Mouse (Mus musculus): Measurements from ENCODE around the gene Phf21a. TPM values are rescaled to one million over a fixed set of nuclear protein-coding genes. Genes with fewer than 3 reads are reported as not detected.

Phf21a gene
- polyA plus RNA-seq, 2 experiments, result 1.8 to 4.7 TPM

DNA sequence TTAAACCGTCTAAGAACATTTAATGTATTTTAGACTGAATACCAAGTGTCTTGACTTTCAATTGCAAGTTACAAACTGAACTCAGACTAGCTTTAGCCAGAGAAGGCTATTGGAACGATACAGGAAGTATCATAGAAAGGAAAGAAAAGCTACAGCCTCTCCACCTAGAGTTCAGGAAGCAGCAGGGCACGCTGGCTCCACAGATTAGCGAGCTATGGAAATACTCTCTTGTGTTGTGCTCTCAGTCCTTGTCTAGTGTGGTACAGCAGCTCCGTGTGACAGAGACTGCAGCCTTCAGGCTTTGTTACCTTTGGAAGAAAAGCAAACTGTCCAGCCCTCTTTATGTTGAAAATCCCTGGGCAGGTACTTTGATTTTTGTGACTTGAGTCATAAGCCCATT lies 176.3 kb downstream of the Phf21a start:
- no peak for DNase-seq (ENCODE audit: low read depth in 3 of 3, low spot score in 3 of 3)
- Histone ChIP-seq H3K4me2 (ENCODE audit: low read depth) (no peak overlapping the region), H3K4me3 (ENCODE audit: insufficient read depth in 1 of 2, low read depth in 2 of 2, low read length in 2 of 2) (no peak overlapping the region), H3K9ac (replicated peaks) (no peak overlapping the region), H3K9me3 (ENCODE audit: control insufficient read depth, low read length) (no peaks in the 10 kb centered on the region), H3K36me3 (replicated peaks; ENCODE audit: control insufficient read depth, insufficient read depth, low read depth) (no peaks in the 10 kb centered on the region), H3K4me1 (replicated peaks; ENCODE audit: control insufficient read depth in 2 of 2, insufficient read depth in 2 of 2, low read length in 1 of 2) (no peaks in the 10 kb centered on the region; a peak in 1 of 4 replicates), H3K27me3 (ENCODE audit: control insufficient read depth, insufficient read depth, low read length) (no peaks in the 10 kb centered on the region), H3K27ac (no peak overlapping the region)
- 25% methylated on average over 5 of the region's 5 CpGs for WGBS (ENCODE audit: insufficient replicate concordance)
- TF ChIP-seq CTCF (IDR thresholded peaks at IDR 0.05; ENCODE audit: low read depth) (no peak), EP300 (IDR thresholded peaks at IDR 0.05; ENCODE audit: low read depth) (no peak)
- ATAC-seq (ENCODE audit: insufficient read depth), result no peak

DNA sequence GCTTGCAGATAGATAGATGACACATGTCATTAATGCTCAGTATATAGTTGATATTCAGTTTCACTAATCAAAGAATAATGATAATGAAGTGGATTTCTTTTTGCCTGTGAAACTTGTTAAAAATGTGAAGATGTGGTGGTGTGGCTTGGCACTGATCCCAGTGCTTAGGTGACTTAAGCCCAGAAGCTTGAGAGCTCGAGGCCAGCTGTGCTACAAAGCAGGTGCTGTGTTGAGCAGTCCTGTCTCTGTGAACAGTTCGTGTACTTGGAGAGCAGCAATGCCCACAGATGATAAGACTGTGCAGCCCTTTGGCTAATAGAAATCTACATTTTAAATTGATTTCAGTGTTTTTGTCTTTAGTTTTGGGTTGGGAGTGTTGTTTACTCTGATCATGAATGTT lies 179.6 kb downstream of the Phf21a start:
- WGBS (ENCODE audit: insufficient replicate concordance), result 24% methylated on average over 2 of the region's 2 CpGs
- H3K27me3 ChIP-seq (ENCODE audit: control insufficient read depth, insufficient read depth, low read length), result no peaks in the 10 kb centered on the region
- H3K9me3 ChIP-seq (ENCODE audit: control insufficient read depth, low read length), result no peaks in the 10 kb centered on the region
- TF ChIP-seq CTCF (IDR thresholded peaks at IDR 0.05; ENCODE audit: low read depth), result no peak
- TF ChIP-seq EP300 (IDR thresholded peaks at IDR 0.05; ENCODE audit: low read depth), result no peak
- H3K27ac ChIP-seq, result no peak overlapping the region
- ATAC-seq (ENCODE audit: insufficient read depth), result no peak
- no peak for DNase-seq (ENCODE audit: low read depth in 3 of 3, low spot score in 3 of 3)
- H3K36me3 ChIP-seq (replicated peaks; ENCODE audit: control insufficient read depth, insufficient read depth, low read depth), result no peaks in the 10 kb centered on the region
- no peaks in the 10 kb centered on the region for H3K4me1 ChIP-seq (replicated peaks; ENCODE audit: control insufficient read depth in 2 of 2, insufficient read depth in 2 of 2, low read length in 1 of 2)
- H3K9ac ChIP-seq (replicated peaks), result no peak overlapping the region
- H3K4me3 ChIP-seq (ENCODE audit: insufficient read depth in 1 of 2, low read depth in 2 of 2, low read length in 2 of 2), result no peak overlapping the region
- no peak overlapping the region for H3K4me2 ChIP-seq (ENCODE audit: low read depth)

DNA sequence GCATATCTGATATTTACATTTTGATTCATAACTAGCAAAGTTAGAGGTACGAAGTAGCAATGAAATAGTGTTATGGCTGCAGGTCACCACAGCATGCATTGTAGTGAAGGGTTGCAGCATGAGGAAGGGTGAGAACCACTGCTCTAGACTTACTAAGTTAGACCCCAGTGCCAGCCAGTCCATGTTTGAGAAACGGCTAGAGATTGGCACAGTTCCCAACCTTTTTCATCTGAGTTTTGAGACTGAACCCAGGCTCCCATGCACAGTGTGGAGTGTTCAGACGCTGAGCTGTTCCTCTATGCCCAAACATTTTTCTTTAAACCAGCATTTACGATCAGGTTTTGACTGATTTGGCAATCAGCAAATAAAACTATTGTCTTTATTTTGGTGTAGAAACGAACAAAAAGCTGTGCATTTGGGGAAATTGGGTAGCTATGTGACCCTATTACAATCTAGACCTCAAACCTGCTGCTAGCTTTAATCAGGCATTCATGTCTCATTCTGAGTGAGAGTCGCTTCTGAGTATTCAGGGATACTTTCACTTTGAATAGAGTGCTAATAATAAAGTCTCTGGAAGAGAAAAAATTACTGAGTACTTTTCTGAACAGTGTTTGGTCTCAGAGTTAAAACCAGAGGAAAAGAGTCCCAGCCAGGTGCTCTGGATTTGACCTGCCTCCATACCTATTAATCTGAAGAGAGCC lies 180.3 kb downstream of the Phf21a start:
- H3K27me3 ChIP-seq (ENCODE audit: control insufficient read depth, insufficient read depth, low read length), result no peaks in the 10 kb centered on the region
- no peaks in the 10 kb centered on the region for H3K4me1 ChIP-seq (replicated peaks; ENCODE audit: control insufficient read depth in 2 of 2, insufficient read depth in 2 of 2, low read length in 1 of 2)
- ATAC-seq (ENCODE audit: insufficient read depth) (no peak), DNase-seq (ENCODE audit: low read depth in 3 of 3, low spot score in 3 of 3) (no peak)
- WGBS (ENCODE audit: insufficient replicate concordance), result 58% methylated on average over 6 of the region's 6 CpGs
- no peak for TF ChIP-seq EP300 (IDR thresholded peaks at IDR 0.05; ENCODE audit: low read depth)
- no peak for TF ChIP-seq CTCF (IDR thresholded peaks at IDR 0.05; ENCODE audit: low read depth)
- no peak overlapping the region for H3K9ac ChIP-seq (replicated peaks)
- H3K27ac ChIP-seq, result no peak overlapping the region
- no peak overlapping the region for H3K4me2 ChIP-seq (ENCODE audit: low read depth)
- H3K4me3 ChIP-seq (ENCODE audit: insufficient read depth in 1 of 2, low read depth in 2 of 2, low read length in 2 of 2), result no peak overlapping the region
- H3K36me3 ChIP-seq (replicated peaks; ENCODE audit: control insufficient read depth, insufficient read depth, low read depth), result no peaks in the 10 kb centered on the region
- H3K9me3 ChIP-seq (ENCODE audit: control insufficient read depth, low read length), result no peaks in the 10 kb centered on the region

DNA sequence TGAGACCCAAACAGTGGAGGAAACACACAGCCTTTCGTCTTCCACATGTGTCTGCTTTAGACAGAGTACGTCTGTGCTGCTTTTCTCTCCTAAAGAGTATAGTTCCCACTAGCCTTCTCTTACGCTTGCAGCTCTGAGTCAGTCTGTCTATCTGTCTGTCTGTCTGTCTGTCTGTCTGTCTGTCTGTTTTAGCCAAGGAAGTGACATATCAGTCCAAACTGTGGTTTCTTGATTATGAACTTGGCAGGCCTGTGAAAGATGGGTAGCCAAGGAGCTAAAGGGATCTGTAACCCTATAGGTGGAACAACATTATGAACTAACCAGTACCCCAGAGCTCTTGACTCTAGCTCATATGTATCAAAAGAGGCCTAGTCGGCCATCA lies 180.9 kb downstream of the Phf21a start:
- DNase-seq (ENCODE audit: low read depth in 3 of 3, low spot score in 3 of 3) (no peak), ATAC-seq (ENCODE audit: insufficient read depth) (no peak)
- Histone ChIP-seq H3K9ac (replicated peaks) (no peak overlapping the region), H3K9me3 (ENCODE audit: control insufficient read depth, low read length) (no peaks in the 10 kb centered on the region), H3K27ac (no peak overlapping the region), H3K36me3 (replicated peaks; ENCODE audit: control insufficient read depth, insufficient read depth, low read depth) (no peaks in the 10 kb centered on the region), H3K4me2 (ENCODE audit: low read depth) (no peak overlapping the region), H3K27me3 (ENCODE audit: control insufficient read depth, insufficient read depth, low read length) (no peaks in the 10 kb centered on the region), H3K4me1 (replicated peaks; ENCODE audit: control insufficient read depth in 2 of 2, insufficient read depth in 2 of 2, low read length in 1 of 2) (no peaks in the 10 kb centered on the region), H3K4me3 (ENCODE audit: insufficient read depth in 1 of 2, low read depth in 2 of 2, low read length in 2 of 2) (no peak overlapping the region)
- no peak for TF ChIP-seq EP300 (IDR thresholded peaks at IDR 0.05; ENCODE audit: low read depth)
- no peak for TF ChIP-seq CTCF (IDR thresholded peaks at IDR 0.05; ENCODE audit: low read depth)
- 55% methylated on average over 4 of the region's 4 CpGs for WGBS (ENCODE audit: insufficient replicate concordance)

DNA sequence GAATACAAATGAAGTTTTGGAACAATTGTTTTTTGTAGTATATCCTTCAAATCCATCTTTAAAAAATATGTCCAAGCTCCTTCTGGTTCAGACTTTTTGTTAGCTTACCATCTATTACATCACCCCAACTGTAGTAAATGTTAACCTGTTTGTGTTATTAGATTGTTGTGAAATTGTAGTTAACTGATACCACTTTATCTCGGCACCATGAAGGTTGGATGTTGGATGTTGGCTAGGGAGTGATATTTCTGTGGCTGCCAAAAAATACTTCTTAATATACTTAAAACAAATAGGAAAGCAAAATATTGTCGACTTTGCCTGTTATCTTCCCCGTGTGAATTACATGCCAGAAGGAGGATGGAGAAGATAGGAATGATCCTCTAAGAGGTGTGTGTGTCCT lies 184.9 kb downstream of the Phf21a start:
- Histone ChIP-seq H3K27ac (no peak overlapping the region), H3K9ac (replicated peaks) (no peak overlapping the region), H3K27me3 (ENCODE audit: control insufficient read depth, insufficient read depth, low read length) (no peaks in the 10 kb centered on the region), H3K4me2 (ENCODE audit: low read depth) (no peak overlapping the region), H3K4me3 (ENCODE audit: insufficient read depth in 1 of 2, low read depth in 2 of 2, low read length in 2 of 2) (no peak overlapping the region), H3K4me1 (replicated peaks; ENCODE audit: control insufficient read depth in 2 of 2, insufficient read depth in 2 of 2, low read length in 1 of 2) (no peaks in the 10 kb centered on the region), H3K9me3 (ENCODE audit: control insufficient read depth, low read length) (no peaks in the 10 kb centered on the region), H3K36me3 (replicated peaks; ENCODE audit: control insufficient read depth, insufficient read depth, low read depth) (no peaks in the 10 kb centered on the region)
- no peak for TF ChIP-seq EP300 (IDR thresholded peaks at IDR 0.05; ENCODE audit: low read depth)
- TF ChIP-seq CTCF (IDR thresholded peaks at IDR 0.05; ENCODE audit: low read depth), result no peak
- 53% methylated on average over 3 of the region's 3 CpGs for WGBS (ENCODE audit: insufficient replicate concordance)
- no peak for DNase-seq (ENCODE audit: low read depth in 3 of 3, low spot score in 3 of 3)
- ATAC-seq (ENCODE audit: insufficient read depth), result no peak
